Mouse (Mus musculus) liver, embryonic 14.5 days (tissue): Measurements from ENCODE around the gene Ankrd60.

Source experiments
- CTCF ChIP-seq: IDR thresholded peaks from 2 replicates; pipeline ENCODE4 v1.5.1; 2016; ENCODE audit warnings: antibody characterized with exemption, low read depth, control low read depth
- EP300 ChIP-seq: IDR thresholded peaks from 2 replicates; pipeline ENCODE4 v1.6.1; 2016; ENCODE audit warnings: antibody characterized with exemption, low read depth

GRCm38 (mm10) chr2:173577669-173578557 lies at the start of gene Ankrd60:
- TF ChIP-seq EP300 = no peak
- TF ChIP-seq CTCF = no peak
